Mouse (Mus musculus) olfactory bulb, adult 2 months (tissue): ENCODE measurements around the gene Wasf3. TPM values are rescaled to one million over a fixed set of nuclear protein-coding genes. Genes with fewer than 3 reads are reported as not detected.
"Not testable (repeated sequence)": the region's sequence is repeated elsewhere in the genome, so short reads cannot be mapped to it uniquely, and the experiment has no call there.

Experiments used
- H3K27ac ChIP-seq: fragments of 200-500 bp; 2 replicates; pipeline ENCODE4 v1.5.1; 2012; ENCODE audit warnings: low read depth, low read length; ENCODE audit not compliant: insufficient read depth
- H3K4me1 ChIP-seq: fragments of 200-500 bp; 2 replicates; pipeline ENCODE4 v1.6.1; 2012; ENCODE audit warnings: low read length; ENCODE audit not compliant: control insufficient read depth, insufficient read depth
- H3K4me3 ChIP-seq: fragments of 200-500 bp; 2 replicates; pipeline ENCODE4 v1.5.1; 2012; ENCODE audit warnings: mild to moderate bottlenecking, low read depth, low read length, moderate library complexity; ENCODE audit not compliant: insufficient read depth
- CTCF ChIP-seq: fragments of 200-500 bp; IDR thresholded peaks from 2 replicates; pipeline ENCODE4 v1.5.1; 2012; ENCODE audit warnings: low read depth, mild to moderate bottlenecking, low read length, moderate library complexity; ENCODE audit not compliant: insufficient read depth
- POLR2A ChIP-seq: fragments of 200-500 bp; IDR thresholded peaks from 2 replicates; pipeline ENCODE4 v1.6.1; 2012; ENCODE audit warnings: mild to moderate bottlenecking, low read depth, low read length, moderate library complexity; ENCODE audit not compliant: insufficient read depth
- WGBS: fragments of 180-500 bp; shearing (Covaris S2); methylation state at CpG from one replicate; pipeline ENCODE4 v1.1.7; 2018; 5-methylcytosine and 5-hydroxymethylcytosine counted together
- polyA plus RNA-seq: library from polyadenylated mRNA; stranded (reverse); fragments of >200 nt; gene quantifications from 2 replicates; pipeline ENCODE4 v1.2.4, GENCODE M21; 2012; ENCODE audit warnings: low replicate concordance; ENCODE audit not compliant: missing spikeins, insufficient read depth, insufficient read length

The Wasf3 gene
- polyA plus RNA-seq, 1 experiment: not detected

DNA sequence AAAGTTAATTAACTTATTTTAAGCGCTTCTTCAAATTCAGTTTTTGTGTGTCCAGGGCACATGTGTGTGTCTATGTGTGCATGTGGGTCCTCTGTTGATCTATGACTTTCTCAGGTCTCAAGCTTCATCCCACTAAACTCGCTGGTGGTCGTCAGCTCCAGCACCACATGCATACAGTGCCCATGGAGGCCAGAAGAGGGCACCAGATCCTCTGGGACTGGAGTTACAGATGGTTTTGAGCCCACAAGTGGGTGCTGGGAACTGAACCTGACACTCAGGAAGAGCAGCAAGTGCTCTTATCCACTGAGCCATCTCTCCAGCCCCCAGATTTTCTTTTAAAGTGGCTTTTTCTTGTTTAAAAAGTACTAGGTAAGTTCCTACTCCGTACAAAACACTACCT, 2.1 kb downstream of the Wasf3 start:
- H3K4me3 ChIP-seq: no peak overlapping the region
- H3K27ac ChIP-seq: no peak overlapping the region
- WGBS: 98% methylated on average over 4 of the region's 4 CpGs
- peaks cover 5% of the 10 kb centered on the region; the same call in 1 of the 2 replicates for H3K4me1 ChIP-seq
- no peak for TF ChIP-seq CTCF
- no peak for TF ChIP-seq POLR2A

DNA sequence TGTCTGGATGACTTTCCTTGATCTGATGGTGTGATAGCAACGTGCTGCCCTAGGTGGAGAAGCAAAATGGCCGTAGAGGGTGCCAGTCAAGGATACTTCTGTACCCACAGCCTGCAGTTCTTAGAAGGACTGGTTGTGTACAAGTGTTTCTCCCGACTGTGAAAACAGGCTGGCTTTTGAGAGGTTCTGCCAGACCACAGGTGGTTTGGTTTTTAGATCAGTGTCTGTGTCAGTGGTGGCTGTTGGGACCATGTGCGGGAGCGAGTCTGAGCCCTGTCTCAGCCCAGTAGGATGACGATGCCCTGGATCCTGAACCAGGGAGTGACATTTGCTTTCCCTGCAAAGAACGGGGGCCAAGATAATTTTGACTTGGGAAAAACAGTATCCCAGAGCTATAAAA, 9.8 kb downstream of the Wasf3 start:
- no peak overlapping the region for H3K4me3 ChIP-seq
- no peak for TF ChIP-seq POLR2A
- no peak for TF ChIP-seq CTCF
- H3K27ac ChIP-seq: no peak overlapping the region
- H3K4me1 ChIP-seq: peaks cover 10% of the 10 kb centered on the region
- WGBS: 85% methylated on average over 7 of the region's 7 CpGs

DNA sequence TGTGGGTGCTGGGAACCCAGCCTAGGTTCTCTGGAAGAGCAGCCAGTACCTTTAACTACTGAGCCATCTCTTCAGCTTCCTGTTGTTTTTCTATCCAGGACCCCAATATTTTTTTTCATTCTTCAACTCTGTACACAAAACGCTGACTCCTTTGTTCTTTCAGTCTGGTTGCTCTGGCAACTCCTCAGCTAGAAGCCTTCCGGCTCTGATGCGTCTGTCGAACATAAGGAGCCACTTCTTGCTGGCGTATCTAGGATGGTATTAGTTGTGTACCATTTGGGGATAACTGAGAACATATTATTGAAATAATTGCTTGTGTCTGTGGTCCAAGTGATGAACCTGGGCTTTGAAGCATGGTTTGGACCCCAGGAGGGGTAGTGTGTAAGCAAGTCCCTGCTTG, 12.5 kb downstream of the Wasf3 start:
- Histone ChIP-seq H3K4me1 (peaks cover 6% of the 10 kb centered on the region), H3K27ac (no peak overlapping the region), H3K4me3 (no peak overlapping the region)
- no peak for TF ChIP-seq POLR2A
- TF ChIP-seq CTCF: no peak
- WGBS: 50% methylated on average over 5 of the region's 5 CpGs

- H3K4me1 ChIP-seq: peaks cover 5% of the 10 kb centered on the region
- no peak overlapping the region for H3K4me3 ChIP-seq
- 89% methylated on average over 7 of the region's 7 CpGs for WGBS
- H3K27ac ChIP-seq: no peak overlapping the region
- TF ChIP-seq POLR2A (no peak), CTCF (no peak)
Observed at GRCm38 (mm10) chr5:146398386-146399115, 13.8 kb downstream of the Wasf3 start.

GRCm38 (mm10) chr5:146401012-146401411, 16.2 kb downstream of the Wasf3 start:
- H3K27ac ChIP-seq, H3K4me1 ChIP-seq, H3K4me3 ChIP-seq: not testable (repeated sequence)
- 95% methylated on average over 6 of the region's 6 CpGs for WGBS

- 58% methylated on average over 11 of the region's 11 CpGs for WGBS
- Histone ChIP-seq H3K4me1 (peaks cover 3% of the 10 kb centered on the region), H3K27ac (peak overlapping the region; percentile 31), H3K4me3 (no peak overlapping the region)
- TF ChIP-seq CTCF (no peak), POLR2A (no peak)
Observed at GRCm38 (mm10) chr5:146402311-146402710, 17.5 kb downstream of the Wasf3 start.

DNA sequence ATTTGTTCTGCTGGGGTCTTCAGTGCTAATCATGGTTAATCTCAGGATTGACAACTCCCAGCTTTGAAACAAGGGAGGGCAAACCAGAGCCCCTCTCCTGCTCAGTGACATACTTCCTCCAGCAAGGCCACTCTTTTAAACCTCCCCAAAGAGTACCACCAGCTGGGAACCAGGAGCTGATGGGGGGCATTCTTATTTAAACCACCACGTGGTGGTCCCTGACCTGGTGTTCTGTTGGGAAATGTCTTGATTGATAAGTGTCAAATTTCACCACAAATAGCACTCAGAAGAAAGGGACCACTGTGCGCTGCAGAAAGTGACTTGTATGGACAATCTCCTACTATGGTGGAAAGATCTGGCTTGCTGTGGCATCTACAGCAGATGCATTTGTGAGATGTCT, 19.1 kb downstream of the Wasf3 start:
- H3K4me1 ChIP-seq: peaks cover 10% of the 10 kb centered on the region
- no peak overlapping the region for H3K4me3 ChIP-seq
- H3K27ac ChIP-seq: no peak overlapping the region
- TF ChIP-seq POLR2A (no peak), CTCF (no peak)
- WGBS: 55% methylated on average over 2 of the region's 2 CpGs

- H3K27ac ChIP-seq: no peak overlapping the region
- peaks cover 19% of the 10 kb centered on the region for H3K4me1 ChIP-seq
- TF ChIP-seq POLR2A (no peak), CTCF (no peak)
- H3K4me3 ChIP-seq: no peak overlapping the region
- 100% methylated on average over 1 of the region's 1 CpGs for WGBS
Observed at GRCm38 (mm10) chr5:146406133-146406532, 21.3 kb downstream of the Wasf3 start.

DNA sequence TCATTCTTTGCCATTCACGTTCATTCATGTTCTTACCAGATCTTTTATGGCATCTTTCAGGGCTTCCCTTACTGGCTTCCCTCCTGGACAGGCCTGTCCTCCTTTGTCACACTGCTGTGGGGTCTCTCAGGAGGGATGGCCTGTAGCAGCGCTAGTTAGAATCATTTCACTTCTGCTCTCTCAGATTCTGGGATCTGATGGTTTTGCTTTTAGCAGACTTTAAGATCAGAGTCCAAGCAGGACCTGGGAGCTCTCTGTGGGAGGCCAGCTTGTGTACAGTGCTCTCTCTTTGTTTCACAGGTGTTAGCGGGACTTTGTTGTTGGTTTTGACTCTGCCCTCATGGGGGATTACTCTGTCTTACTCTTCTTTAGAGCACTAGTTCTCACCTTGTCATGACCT, 23.0 kb downstream of the Wasf3 start:
- WGBS: 77% methylated on average over 3 of the region's 3 CpGs
- TF ChIP-seq CTCF (no peak), POLR2A (no peak)
- H3K27ac ChIP-seq: no peak overlapping the region

GRCm38 (mm10) chr5:146408604-146409003, 23.8 kb downstream of the Wasf3 start:
- Histone ChIP-seq H3K4me1 (peaks cover 33% of the 10 kb centered on the region), H3K4me3 (no peak overlapping the region), H3K27ac (no peak overlapping the region)
- no peak for TF ChIP-seq POLR2A
- no peak for TF ChIP-seq CTCF
- 62% methylated on average over 8 of the region's 8 CpGs for WGBS

More for the DNA sequence above, 23.0 kb downstream of the Wasf3 start:
- no peak overlapping the region for H3K4me3 ChIP-seq
- peaks cover 25% of the 10 kb centered on the region for H3K4me1 ChIP-seq
